Mouse (Mus musculus): ENCODE results near the gene Alpi. TPM values are rescaled to one million over a fixed set of nuclear protein-coding genes. Genes with fewer than 3 reads are reported as not detected.

Alpi gene
- under 1 TPM in 1 of 2 experiments, not detected in 1; 0.78 TPM for polyA plus RNA-seq (2017; shearing (Covaris generic))

DNA sequence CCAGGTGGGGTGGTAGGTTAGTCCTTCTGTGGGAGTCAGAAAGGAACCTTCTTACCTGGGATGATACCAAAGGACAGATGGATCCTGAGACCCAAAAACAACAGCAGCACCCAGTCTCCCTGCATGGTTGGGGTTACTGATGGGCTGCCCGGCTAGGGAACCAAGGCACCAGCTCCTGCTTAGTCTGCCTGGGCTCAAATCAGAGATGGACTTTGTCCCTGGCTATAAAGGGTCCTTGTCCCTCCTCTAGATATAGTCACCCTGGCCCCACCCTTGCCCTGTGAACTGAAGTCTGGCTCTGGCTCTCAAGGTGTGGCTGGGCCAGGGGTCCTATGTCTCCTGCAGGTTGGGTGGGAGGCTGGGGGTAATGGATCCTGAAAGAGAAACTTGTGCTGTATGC is at the start of gene Alpi:
Gene Alpi (minus strand): TSS at position 196 of the 400 bp plus-strand sequence.

GRCm38 (mm10) chr1:87124673-87125072 is 23.3 kb upstream of the Alpi start, which contains the start of gene Akp3:
Akp3 (plus strand) TSS chr1:87124973.

DNA sequence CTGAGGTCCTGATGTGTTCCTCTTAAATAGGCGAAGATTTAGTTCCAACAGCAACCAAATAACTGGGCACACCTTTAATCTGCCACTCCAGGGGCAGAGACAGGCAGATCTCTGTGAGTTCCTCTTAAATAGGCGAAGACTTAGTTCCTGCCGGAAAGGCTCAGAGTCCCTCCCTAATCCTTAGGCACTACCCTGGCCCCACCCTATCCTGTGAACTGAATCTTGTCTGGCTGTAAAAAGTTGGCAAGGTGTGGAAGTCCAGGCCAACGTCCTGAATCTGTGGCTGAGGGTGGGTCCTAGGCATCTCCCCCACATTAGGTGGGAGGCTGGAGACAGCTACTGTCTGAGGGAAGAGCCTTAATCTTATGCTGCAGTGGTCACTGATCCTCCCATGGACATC is 11.6 kb downstream of the Alpi start, which contains the start of gene Alppl2:
Gene Alppl2 (minus strand): TSS at position 101 of the 400 bp plus-strand sequence.

Other genes starting within 250 kb of the Alpi start
- not detected for gene Alppl2, start 11.7 kb downstream of the Alpi start, polyA plus RNA-seq (2017; shearing (Covaris generic))
- not detected for gene Akp3, start 23.4 kb upstream of the Alpi start, polyA plus RNA-seq (2017; shearing (Covaris generic))
- 1 to 10 TPM; 1.6 to 2.7 TPM for gene Ecel1, start 54.9 kb upstream of the Alpi start, polyA plus RNA-seq (2017; shearing (Covaris generic))
- gene Prss56, start 81.7 kb upstream of the Alpi start, polyA plus RNA-seq (2017; shearing (Covaris generic)): not detected
- gene Chrnd, start 89.0 kb upstream of the Alpi start, polyA plus RNA-seq (2017; shearing (Covaris generic)): under 1 TPM in 1 of 2 experiments, not detected in 1; 0.64 TPM
- under 1 TPM in 1 of 2 experiments, not detected in 1; 0.24 TPM for gene Chrng, start 103.1 kb upstream of the Alpi start, polyA plus RNA-seq (2017; shearing (Covaris generic))
- gene Eif4e2, start 112.3 kb upstream of the Alpi start, polyA plus RNA-seq (2017; shearing (Covaris generic)): 100 to 1,000 TPM; 117 to 140 TPM
- 1 to 10 TPM in 1 of 2 experiments, not detected in 1; 4.0 TPM for gene Efhd1, start 162.8 kb upstream of the Alpi start, polyA plus RNA-seq (2017; shearing (Covaris generic))
- gene Gigyf2, start 225.4 kb upstream of the Alpi start, polyA plus RNA-seq (2017; shearing (Covaris generic)): 10 to 100 TPM; 56.4 to 70.5 TPM

Measured in inflammation-experienced regulatory T-cells (primary cell).